Mouse (Mus musculus) liver, adult (tissue): ENCODE measurements around the gene Arhgef5.

Experiments used
- GATA4 ChIP-seq: IDR thresholded peaks from 2 replicates; pipeline ENCODE4 v1.6.1; 2014; ENCODE audit warnings: mild to moderate bottlenecking, low read length; ENCODE audit not compliant: insufficient replicate concordance

Gene Arhgef5

DNA sequence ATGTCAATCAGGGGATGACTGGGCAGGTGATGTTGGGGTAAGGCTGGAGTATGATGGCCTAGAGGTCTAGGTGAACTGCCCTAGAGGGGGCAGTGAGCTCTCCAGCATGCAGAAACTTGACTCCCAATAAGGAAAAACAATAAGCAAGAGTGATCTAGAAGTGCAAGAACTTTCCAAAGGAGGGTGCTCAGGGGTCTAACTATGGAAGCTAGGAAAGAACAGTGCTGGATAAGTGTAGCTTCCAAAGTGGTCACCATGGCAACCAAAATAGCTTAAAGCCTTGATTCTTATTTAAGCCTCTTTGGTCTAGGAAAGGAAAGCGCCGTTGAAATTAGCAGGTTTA, 32.1 kb downstream of the Arhgef5 start:
- TF ChIP-seq GATA4: no peak

DNA sequence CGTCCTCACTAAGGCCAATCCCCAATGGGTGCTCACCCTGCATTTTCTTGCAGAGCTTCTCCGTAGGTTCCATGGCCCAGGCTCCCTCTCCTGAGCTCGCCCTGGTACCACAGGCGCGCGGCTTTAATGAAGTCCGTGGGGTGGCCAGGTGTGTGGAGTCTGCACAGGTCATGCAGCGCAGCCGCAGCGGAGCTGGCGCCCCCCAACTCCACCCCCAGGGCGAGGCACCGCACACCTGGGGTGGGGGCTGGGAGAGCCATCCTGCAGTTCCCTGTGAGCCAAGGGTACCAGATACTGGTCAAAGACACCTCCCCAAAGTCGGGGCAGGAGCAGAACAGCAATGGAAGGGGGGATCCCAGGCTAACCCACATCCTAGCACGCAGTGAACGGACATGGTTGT, 44.1 kb downstream of the Arhgef5 start, which contains the start of gene Nobox:
Nobox (minus strand) TSS at position 101 of the 400 bp plus-strand sequence.
- TF ChIP-seq GATA4: no peak

DNA sequence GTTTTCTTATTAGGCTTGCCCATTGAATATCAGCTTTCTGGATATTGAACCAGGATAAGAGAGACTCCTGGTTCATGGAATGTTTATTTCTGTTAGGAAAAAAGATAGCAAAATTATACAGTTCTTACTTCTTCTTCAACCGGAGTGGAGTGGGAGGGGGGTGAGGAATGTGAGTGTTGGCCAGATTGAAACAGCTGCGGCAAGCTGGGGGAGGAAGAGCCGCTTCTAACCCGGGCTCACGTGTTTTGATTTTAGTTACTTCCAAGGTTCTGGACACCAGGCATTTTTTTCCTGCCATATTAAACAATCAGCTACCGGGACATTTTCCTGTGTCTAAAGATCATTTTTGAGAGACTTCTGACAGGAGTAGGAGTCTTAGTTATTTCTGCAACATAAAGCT, 44.7 kb downstream of the Arhgef5 start:
- no peak for TF ChIP-seq GATA4

DNA sequence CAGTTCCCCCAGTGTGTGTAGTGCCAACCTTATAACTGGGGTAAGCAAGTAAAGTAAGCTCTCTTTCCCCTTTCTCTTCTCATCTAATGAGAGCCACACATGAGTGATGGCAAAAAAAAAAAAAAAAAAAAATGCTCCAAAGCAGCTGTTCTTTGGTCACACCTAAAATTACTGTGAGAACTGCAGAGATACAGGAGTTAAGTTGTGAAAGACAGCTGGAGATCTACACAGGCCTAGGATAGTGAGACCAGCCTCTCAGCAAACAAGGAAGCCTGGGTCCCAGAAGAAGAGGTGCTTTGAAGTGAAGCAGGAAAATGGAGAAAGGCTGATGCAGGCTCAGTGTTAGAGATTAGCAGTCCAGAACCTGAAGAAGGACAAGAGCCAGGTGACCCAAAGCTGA, 47.2 kb downstream of the Arhgef5 start:
- TF ChIP-seq GATA4: no peak

DNA sequence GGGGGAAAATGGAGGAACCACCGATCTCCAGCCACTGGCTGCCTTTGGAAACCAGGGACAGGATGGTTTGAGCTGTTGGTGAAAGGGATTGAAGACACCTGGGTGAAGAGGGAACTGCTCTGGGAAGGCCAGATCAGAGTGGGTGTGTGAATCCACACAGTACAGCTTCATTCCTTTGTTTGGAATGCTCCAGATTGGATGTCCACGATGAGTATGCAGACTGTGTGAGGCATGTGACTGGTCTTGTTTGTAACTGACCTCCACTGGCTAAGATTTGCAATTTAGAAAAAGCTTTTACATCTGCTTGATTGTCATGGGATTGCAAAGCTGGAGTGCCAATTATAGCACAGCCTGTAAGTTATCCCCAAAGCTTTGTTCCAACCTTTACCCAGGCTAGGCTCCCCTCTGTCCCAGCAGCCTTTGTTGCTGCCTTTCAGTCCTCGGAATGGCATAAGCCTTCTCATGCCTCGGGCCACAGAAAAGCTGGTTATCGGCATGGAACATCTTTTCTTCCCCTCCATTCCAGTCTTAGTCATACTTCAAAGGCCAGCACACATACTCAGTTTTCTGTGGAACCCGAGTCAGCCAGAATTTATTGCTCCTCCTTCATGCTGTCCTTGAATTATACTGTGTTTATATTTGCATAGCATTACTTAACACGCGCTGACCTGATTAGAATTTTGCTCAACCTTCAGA, 47.7 kb downstream of the Arhgef5 start:
- no peak for TF ChIP-seq GATA4

DNA sequence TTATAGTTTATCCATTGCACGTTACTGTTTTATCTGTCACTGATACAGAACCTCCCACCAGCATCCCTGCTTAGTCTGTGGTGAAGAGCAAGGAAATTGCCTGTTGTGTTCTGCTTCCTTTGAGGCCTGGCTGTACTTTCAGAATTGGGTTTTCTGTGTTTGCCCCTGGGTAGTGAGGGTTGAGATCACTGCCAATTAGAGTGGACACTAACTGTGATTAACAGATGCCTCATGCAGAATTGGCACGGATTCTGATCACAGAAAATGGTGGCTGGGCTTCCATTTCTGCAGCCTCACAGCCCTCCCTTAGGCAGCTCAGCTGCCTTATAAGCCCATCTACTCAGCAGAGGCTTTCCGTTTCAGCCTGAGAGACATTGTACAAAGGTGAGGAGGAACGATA, 68.1 kb downstream of the Arhgef5 start:
- TF ChIP-seq GATA4: no peak

DNA sequence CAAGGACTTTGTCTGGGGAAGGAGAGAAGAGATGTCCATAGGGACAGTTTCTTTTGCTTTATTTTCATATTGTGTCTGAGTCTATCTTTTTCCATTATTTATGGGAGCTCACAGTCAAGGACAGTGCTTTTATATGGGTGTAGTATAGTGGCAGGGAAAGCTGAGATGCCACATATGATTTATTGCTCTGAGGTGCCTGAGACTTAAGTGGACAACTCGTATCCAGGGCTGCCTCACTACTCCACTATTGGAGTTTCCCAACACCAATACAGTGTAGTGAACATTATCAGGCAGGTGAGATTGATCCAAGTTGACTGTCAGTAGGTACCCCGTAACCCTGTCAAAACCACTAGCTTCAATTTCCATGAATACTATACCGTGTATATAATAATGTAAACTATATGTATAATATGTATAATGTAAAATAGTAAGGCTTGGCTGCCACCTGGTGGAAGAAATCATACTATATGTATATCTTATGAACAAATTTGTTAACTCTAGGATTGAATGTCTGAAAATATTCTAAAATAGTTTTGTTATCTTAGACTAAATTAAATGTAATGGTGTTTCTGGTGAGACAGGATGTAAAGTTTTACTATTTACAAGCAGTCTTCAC, 70.3 kb downstream of the Arhgef5 start:
- TF ChIP-seq GATA4: no peak

DNA sequence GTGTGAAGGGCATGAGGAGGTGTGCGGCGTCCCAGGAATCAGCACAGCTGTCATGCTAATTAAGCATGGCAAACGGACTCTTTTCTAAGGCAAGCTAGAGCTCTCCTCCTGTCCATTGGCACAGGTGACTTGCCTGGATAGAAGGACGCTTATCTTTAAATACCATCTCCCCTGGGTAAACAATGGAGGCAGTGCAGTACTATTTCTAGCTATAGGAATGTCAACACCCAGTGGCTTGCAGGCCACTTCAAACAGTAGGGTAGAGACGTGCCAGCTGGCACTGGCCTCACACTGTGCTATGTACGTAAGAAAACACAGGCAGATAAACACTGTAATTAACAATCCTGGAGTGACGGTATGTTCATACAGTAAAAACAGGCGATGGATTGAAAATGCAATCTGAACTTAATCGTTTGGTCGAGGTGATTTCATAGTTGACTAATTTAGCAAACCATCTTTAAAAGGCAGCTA, 72.1 kb downstream of the Arhgef5 start:
- TF ChIP-seq GATA4: no peak

DNA sequence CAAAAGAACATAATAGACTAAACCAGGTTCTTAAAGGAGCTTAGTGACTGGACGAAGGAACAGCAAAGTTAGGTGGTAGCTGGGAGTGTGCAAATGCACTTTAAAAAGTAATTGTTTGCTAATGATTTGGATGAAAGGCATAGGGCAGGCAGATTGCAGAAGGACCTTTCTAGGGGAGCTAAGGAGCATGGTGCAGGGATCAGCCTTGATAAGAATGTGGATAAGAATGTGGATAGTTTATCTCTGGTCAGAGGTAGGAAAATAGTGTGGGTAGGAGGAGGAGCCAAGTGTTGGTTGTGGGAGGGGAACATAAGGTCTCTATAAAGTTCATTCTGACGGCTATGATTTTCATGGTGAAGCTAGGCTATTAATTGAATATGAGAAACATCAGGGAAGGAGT, 73.4 kb downstream of the Arhgef5 start:
- no peak for TF ChIP-seq GATA4
